Mouse (Mus musculus) ovary, postnatal 36 days (tissue): ENCODE data around the gene Lrrc20.
A peak's percentile ranks its signal among the peaks of the same experiment; 100 is the strongest.

Source experiments
- DNase-seq: peaks from one replicate; pipeline ENCODE4 v3.0.0; 2022; ENCODE audit warnings: low spot score, mixed read lengths

Gene Lrrc20

DNA sequence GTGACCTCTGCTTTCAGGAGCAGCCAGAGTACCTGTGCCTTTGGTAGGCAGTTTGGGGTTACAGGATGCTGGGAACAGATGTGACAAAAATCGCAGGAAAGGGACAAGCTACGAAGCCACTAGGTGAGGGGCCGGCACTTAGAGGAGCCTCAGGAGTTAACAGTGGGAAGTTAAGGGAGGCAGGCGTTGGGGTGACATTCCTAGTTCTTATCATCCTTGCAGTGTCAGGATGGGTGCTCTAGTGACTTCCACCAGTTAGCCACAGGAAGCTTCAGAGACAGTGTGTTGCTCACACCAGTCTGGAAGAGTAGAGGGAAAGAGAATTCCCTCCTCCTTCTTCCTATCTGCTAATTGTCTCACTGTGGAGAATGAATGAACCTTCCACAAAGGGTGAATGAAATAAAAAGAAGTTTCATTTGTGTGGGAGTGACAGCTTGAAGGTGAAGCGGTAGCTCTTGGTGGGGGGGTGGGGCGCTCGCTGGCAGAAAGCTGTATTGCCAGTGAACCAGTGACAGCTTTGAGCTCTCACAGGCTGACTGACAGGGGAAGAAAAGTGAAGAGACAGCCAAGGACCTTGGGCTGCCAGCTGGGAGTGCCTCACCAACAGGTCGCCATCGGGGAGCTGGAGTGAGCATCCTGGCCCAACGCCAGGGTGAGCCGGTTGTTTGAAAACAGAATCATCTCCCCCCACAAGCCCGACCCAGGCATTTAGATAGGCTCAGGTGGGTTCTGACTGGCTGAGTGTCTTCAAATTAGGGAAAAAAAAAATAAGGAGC lies 41.9 kb downstream of the Lrrc20 start:
- DNase-seq, result peak; percentile 40

- no peak for DNase-seq
These were observed 42.7 kb downstream of the Lrrc20 start for GRCm38 (mm10) chr10:61518320-61518719.

DNA sequence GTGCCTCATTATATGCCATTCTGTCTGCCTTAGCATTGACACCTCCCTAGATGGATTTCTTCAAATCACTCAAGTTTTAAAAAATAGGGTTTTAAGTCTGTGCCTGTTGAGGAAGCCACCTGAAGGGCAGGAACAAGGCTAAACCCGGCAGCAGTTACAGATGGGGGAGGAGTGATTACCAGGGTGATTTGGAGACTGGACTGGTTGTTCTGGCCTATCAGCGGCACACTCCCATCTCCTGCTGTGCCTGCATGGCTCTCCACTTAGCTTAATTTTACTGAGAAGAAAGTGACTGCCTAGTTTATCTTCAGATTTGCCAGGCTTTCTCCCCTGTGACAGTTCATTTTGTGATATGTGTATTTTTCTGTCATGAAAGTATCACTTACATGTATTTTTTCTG lies 43.9 kb downstream of the Lrrc20 start:
- DNase-seq, result no peak

DNA sequence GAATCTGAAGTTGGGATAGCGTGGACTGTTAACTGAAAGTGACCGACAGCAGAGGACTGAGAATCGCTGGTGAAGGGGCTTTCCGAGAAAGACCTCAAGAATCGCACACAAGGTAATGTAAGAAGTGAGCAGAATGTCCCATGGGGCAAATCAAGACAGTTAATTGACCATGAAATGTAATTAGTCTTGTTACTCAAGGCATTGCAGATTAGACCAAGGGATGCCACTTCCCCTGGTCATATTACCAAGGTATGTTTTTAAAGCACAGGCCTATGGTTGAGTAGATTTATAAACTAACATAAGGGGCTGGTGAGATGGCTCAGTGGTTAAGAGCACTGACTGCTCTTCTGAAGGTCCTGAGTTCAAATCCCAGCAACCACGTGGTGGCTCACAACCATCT lies 45.1 kb downstream of the Lrrc20 start:
- no peak for DNase-seq

GRCm38 (mm10) chr10:61530936-61531335 lies 55.3 kb downstream of the Lrrc20 start:
- DNase-seq, result no peak

GRCm38 (mm10) chr10:61533285-61533684 lies 57.7 kb downstream of the Lrrc20 start:
- DNase-seq, result no peak

- no peak for DNase-seq
These were observed 58.9 kb downstream of the Lrrc20 start for GRCm38 (mm10) chr10:61534371-61535101.

DNA sequence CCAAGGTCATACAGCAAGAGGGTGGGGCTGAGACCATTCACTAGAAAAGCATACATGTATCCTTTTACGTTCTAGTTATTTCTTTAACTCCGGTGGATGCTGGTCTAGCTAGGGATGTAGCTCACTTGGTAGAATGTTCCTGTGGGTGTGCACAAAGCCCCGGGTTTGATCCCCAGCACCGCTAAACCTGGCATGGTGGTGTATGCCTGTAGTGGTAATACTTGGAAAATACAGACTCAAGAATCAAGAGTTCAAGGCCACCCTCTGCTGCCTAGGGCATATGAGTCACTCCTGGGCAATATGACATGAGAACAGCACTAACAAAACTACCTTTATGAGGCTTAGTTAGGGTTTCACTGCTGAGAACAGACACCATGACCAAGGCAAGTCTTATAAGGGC lies 59.8 kb downstream of the Lrrc20 start:
- no peak for DNase-seq

GRCm38 (mm10) chr10:61536130-61537035 lies 60.8 kb downstream of the Lrrc20 start:
- DNase-seq, result peak; percentile 77

DNA sequence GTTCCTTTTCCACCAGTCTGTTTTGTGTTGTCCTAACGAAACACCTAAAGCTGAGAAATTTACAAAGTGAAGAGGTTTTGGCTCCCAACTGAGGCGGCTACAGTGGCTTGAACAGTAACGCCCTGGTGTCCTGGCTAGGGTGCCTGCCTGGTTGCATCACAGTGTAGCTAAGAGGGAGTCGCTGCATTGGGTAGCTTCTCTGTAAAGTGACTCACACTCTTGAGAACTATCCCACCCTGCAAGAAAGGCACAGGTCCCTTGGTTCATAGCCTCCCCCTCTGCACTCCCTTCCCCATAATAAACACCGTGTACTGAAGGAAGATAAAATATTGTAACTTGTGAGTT lies 61.4 kb downstream of the Lrrc20 start:
- DNase-seq, result no peak

- DNase-seq, result no peak
These were observed 62.8 kb downstream of the Lrrc20 start for GRCm38 (mm10) chr10:61538446-61538845.

DNA sequence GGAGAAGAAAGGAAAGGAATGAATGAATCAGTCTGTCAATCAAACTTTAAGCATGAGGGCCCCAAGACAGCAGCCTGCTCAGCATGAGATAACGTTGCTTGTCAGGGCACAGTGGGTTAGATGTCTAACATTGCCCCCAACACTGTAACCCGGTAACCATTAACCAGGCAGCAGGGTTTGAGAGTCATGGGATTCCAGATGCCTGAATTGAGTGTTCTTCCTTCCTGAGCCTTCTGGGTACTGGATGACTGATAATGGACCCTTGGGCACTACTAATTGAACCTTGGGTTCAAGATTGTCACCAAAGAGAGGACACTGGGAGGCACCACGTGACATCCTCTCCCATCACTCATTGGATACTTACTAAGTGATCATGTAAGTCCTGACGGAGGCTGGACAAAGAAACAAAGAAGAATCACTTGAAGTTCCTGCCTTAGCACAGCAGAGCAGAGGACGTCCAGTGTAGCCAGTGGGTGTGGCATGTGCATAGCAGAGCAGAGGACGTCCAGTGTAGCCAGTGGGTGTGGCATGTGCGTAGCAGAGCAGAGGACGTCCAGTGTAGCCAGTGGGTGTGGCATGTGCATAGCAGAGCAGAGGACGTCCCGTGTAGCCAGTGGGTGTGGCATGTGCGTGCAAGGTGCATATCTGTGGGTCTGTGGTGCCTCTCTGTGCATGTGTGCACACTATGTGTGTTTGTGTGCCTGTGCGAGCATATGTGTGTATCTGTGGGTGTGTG lies 68.7 kb downstream of the Lrrc20 start:
- DNase-seq, result no peak

- DNase-seq, result no peak
These were observed 69.3 kb downstream of the Lrrc20 start for GRCm38 (mm10) chr10:61544863-61545240.

DNA sequence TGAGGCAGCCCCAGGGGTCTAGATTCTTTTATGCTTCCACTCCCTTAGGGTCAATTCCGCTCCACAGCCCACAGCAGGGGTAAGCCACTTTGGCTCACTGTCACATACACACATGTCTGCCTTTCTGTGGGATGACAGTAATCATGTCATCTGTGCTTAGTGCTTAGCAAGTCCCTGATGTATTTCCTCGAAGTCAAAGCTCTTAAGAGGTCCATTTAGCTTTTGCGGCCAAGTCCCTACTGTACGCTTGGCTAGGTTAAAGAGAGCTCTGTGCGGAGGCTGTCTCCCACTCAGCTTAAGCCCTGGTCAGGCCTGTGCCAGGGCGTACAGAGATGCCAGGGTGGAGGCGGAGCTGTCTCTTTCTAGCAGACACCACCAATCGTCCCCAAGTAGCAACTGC lies 74.5 kb downstream of the Lrrc20 start:
- no peak for DNase-seq

GRCm38 (mm10) chr10:61555155-61555554 lies 79.6 kb downstream of the Lrrc20 start:
- no peak for DNase-seq

GRCm38 (mm10) chr10:61558631-61559030 lies 83.0 kb downstream of the Lrrc20 start:
- DNase-seq, result no peak

DNA sequence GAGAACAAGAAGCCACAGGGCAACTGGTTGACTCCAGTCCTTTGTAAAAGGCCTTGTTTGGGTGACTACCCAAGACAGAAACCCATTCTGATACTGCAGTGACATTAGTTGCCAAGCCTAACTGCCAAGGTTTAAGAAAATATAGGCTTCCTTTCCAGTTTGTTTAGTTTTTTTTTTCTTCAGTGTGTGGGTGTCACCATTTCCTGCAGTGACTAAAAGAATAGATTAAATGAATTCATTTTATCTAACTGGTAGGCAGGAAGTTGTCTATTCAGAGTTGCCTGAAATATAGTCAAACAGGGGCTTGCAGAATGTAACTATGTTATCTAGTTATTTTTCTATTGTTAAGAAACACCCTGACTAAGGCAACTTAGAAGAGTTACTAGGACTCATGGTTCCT lies 83.9 kb downstream of the Lrrc20 start:
- no peak for DNase-seq

DNA sequence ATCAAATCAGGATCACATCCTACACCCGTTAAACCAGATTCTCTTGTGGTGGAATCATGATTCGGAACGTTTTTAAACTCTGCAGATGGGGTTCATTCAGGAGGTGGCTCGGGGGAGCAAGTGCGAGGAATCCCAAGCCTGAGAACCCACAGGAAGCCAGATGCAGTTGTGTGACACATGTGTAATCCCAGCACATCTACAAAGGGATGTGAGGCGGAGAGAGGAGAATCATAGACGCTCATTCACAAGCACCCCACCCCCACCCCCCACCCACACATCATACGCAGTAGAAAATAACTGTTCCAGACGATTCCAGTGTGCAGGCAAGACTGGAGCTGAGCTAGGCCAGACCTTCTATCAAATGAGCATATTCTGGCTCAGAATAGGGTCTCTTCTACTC lies 87.9 kb downstream of the Lrrc20 start:
- DNase-seq, result no peak

GRCm38 (mm10) chr10:61564408-61564807 lies 88.8 kb downstream of the Lrrc20 start:
- no peak for DNase-seq

DNA sequence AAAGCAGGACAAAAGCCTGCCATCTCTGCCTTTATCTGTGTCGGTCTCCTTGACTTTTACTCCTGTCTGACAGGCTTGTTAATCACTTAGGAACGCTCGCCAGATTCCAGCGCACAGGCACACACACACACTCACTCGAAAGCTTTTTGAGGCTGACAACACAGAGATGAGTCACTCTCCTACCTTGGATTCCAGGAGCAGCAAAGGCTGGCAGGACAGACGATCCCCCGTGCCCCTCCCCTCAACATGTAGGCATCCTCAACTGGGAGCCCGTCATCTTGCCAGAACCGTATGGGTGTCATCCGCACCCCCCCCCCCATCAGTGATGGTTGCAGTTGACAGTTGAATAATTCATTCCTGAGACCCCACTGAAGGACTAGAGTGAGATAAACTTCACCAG lies 94.6 kb downstream of the Lrrc20 start:
- DNase-seq, result no peak

- DNase-seq, result no peak
These were observed 96.5 kb downstream of the Lrrc20 start for GRCm38 (mm10) chr10:61572126-61572525.
